Mouse (Mus musculus): ENCODE results near the gene Gng13.

The Gng13 gene

GRCm38 (mm10) chr17:25716711-25717637, at the start of gene Gng13:
TSS of gene Gng13 (plus strand) at chr17:25717171.
- DNase-seq (ENCODE audit: low read depth, low spot score), result no peak

DNA sequence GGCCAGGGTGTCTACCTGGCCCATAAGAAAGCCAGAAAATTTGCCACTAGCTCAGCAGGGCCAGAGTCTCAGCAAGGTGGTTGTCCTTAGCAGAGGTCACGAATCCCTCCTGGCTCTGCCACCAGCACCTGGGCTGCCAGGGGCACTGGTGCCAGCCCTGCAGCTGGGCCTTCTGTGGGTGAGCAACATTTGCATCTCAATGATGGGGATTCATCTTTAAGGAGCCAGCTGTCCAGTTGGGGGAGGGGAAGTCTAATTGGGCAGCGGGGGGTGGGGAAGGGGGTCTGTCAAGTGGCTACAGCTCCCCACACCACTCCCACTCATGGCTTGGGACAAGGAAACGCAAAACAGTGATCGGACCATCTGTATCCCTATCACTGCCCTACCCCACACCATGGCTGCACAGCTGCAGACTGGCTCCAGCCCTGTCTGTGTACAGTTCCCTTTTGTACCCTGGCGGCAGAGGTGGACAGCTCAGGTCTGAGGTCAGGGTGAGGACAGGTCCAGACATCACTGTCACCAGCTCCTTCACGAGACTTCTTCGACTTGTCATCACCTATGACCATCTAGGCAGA, 48.4 kb upstream of the Gng13 start:
- DNase-seq (ENCODE audit: low read depth, low spot score), result no peak

DNA sequence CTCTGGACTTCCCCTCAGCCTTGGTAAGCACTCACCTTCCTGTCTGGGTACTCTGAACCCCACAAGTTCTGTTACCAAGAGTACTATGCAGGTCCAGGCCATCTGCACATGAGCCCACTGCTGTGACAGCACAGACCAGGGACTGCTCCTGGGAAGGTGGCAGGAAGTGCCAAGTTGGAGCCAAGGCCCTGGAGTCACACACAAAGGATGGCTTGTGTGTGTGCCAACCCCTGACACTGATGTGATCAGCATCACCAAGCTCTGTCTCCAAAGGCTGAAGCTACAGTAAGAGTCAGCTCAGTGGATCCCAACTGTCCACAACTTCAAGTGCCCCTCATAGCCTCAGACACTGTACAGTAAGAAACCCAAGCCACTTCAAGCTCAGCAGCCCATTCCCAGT, 44.0 kb upstream of the Gng13 start:
- no peak for DNase-seq (ENCODE audit: low read depth, low spot score)

DNA sequence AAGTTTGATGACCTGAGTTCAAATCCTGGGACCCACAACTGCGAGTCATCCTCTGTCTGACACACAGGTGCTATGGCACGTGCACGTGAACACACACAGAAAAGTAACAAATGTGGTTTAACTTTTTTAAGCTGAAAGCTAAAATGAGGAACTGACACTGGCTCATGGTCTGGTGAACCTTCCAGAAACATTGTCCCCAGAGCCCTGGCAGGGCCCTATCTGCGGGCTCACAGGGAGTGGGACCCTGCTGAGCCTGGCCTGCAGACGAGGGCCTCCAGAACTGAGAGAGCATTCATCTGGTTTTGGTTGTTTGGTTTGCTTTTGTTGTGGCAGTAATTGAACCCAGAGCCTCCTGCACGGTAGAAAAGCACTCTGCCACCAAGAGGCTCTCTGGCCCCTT, 39.0 kb upstream of the Gng13 start:
- no peak for DNase-seq (ENCODE audit: low read depth, low spot score)

DNA sequence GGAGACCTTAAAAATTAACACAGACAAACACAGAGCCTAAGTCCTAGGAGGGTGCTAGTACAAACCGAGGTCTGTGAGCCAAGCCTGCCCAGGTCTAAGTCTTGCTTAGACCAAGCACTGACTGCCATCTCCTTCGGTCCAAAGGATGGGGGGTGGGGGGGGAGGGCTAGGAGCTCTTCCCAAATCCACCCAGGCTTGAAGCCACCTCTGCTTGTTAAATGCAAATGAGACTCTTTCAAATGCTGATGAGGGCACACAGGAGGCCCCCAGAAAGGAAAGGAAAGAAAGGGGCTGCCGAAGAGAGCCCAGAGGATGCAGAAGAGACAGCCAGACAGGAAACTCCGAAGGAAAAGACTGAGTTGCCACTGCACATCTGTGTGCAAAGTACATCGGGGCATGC, 37.2 kb upstream of the Gng13 start:
- DNase-seq (ENCODE audit: low read depth, low spot score), result no peak

GRCm38 (mm10) chr17:25681636-25682035, 35.3 kb upstream of the Gng13 start:
- DNase-seq (ENCODE audit: low read depth, low spot score), result no peak

GRCm38 (mm10) chr17:25686323-25686722, 30.6 kb upstream of the Gng13 start:
- no peak for DNase-seq (ENCODE audit: low read depth, low spot score)

GRCm38 (mm10) chr17:25688922-25689321, 28.0 kb upstream of the Gng13 start:
- DNase-seq (ENCODE audit: low read depth, low spot score), result no peak

GRCm38 (mm10) chr17:25696263-25696662, 20.7 kb upstream of the Gng13 start:
- no peak for DNase-seq (ENCODE audit: low read depth, low spot score)

GRCm38 (mm10) chr17:25698446-25698845, 18.5 kb upstream of the Gng13 start:
- DNase-seq (ENCODE audit: low read depth, low spot score), result peak; percentile 50

- no peak for DNase-seq (ENCODE audit: low read depth, low spot score)
These were observed 16.0 kb upstream of the Gng13 start for GRCm38 (mm10) chr17:25700863-25701496.

DNA sequence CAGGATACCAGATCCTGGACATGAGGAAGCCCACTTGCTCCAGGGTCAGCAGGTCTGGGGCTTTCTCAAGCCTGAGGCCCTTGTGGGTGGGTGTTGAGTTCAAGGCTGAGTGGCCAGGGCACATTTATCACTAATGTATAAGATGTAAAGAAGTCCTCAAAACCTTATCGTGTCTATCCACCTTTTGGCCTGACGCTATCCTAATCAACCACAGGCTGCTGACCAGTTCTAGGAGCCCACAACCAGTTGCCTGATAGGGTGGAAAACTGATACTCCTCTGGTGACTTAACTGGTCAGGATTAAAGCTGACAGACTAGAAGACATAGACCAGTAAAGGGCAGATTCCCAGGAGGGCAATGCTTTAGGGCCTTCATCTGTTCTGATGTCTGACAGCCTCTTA, 7.0 kb upstream of the Gng13 start:
- no peak for DNase-seq (ENCODE audit: low read depth, low spot score)

DNA sequence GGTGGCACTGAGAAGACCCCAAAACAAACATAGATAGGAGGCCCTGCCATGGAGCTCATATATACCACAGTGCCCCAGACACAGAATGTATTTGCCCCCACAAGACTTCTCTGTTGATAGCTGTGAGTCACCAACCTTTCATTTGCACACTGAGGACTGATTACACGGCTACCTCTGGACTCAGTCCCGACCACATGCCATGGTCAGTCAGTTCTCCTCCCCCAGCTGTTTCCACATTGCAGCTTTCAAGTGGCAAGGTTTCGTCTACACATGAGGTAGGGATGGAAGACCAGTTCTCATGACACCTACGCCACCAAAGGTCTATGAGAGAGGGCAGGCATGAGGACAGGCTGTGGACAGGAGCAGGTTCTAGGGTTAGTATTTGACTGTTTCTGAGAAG, 5.8 kb upstream of the Gng13 start:
- no peak for DNase-seq (ENCODE audit: low read depth, low spot score)

DNA sequence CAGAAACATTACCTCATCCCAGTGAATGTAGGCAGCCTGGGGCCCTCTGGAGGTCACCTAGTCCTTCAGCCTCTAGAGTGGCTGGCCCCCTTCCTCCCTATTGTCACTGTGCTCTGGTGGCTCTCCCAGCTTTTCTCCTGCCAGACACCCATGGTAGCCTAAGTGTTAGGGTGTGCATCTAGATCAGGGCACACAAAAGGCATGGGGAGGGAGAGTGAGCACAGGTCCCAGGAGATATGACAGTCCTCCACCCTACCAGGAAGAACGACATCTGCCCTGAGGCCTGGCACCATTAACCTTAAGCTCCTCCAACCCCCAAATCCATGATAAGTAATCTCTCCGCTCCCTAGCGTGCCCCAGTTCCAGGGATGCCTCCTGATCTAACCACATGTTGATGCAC, 1.3 kb upstream of the Gng13 start:
- DNase-seq (ENCODE audit: low read depth, low spot score), result no peak

DNA sequence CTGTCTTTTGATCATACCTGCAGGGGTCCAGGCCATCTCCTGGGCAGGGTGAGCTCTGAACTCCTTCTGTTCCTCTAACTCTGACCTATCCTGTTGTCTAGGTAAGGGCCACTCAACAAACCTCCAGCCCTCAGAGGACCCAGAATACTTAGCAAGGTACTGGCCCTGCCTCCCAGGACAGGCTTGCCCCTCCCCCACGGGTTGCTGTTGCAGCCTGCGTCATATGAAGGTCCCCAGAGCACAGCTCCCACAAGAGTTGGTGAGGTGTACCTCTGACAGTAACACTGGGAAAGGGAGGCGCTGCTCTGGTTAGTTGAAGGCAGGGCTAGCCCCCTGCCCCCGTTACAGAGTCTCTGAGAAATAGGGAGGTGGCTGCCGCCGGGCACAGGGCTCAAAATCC, 841 bp upstream of the Gng13 start:
- no peak for DNase-seq (ENCODE audit: low read depth, low spot score)

GRCm38 (mm10) chr17:25717691-25718090, 720 bp downstream of the Gng13 start:
- no peak for DNase-seq (ENCODE audit: low read depth, low spot score)

GRCm38 (mm10) chr17:25721476-25721875, 4.5 kb downstream of the Gng13 start:
- DNase-seq (ENCODE audit: low read depth, low spot score), result no peak

GRCm38 (mm10) chr17:25723470-25723869, 6.5 kb downstream of the Gng13 start:
- DNase-seq (ENCODE audit: low read depth, low spot score), result no peak

DNA sequence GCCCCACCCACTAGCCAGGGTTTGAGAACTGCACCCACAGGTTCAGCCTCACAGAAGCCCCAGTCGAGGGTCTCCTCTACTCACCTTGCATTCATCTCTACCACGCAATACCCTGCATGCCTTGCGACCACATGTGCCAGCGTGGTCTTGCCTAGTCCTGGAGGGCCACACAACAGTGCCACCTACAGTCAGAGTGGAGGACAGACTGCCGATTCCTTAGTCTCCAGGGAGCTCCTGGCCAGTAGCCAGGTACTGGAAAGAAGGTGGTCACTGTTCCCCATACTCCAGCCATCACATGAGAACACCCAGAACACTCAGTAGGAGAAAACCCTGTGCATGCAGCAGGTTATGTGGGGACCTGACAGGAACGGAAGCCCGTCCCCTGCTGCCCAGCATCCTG, 6.9 kb downstream of the Gng13 start:
- no peak for DNase-seq (ENCODE audit: low read depth, low spot score)

- no peak for DNase-seq (ENCODE audit: low read depth, low spot score)
These were observed 8.3 kb downstream of the Gng13 start for GRCm38 (mm10) chr17:25725264-25725663.

DNA sequence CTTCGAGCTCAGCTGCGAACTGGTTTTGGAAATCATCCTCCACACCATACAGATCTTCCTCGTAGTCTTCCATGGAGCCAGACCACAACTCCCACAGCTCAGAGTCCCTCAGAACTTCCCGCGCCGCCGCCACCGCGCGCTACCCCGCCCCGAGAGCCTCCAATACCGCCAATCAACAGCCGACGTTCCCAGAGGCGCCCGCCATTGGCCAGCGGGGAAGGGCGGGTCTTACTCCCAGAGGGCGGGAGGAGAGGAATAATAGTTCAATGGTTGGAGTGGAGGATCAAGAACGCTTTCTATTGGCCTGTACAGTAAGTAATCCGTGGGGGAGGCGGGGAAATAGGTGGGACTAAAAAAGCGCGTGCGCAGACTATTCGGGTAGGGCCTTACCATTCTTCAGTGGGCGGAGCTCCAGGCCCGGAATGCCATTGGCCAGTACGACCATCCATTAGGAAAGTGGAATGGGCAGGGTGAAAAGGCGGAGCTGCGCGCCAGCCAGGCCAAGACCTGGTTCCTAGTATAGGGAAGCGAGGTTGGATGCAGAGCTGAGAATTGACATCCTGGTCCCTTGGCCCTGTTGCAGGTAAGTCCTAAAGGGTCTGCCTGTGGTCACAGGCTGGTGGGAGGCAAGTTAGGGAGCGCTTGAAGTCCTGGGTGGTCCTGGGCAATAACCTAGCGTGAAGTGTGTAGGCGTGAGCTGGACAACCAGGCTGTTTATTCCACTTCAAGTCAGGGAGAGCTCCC, 10.5 kb downstream of the Gng13 start, which contains the start of the genes Chtf18 and Rpusd1:
Chtf18 (minus strand) TSS at position 155 of the 744 bp plus-strand sequence.
Rpusd1 (plus strand) TSS at position 406 of the 744 bp plus-strand sequence.
- peak; percentile 100 for DNase-seq (ENCODE audit: low read depth, low spot score)

DNA sequence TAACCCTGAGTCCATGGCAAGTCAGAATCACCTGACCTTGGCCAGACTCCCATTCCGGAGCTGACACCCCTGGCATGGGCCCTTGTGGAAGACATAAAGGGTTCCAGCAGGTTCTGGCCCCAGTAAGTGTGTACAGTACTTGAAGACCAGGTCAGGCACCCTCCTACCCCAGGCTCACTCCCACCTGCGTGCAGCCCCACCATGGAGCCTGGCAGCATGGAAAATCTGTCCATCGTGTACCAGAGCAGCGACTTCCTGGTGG, 11.0 kb downstream of the Gng13 start:
- no peak for DNase-seq (ENCODE audit: low read depth, low spot score)

Data from telencephalon, adult 2 months (tissue).